Mouse (Mus musculus) bone marrow macrophage, adult 2 months (primary cell): ENCODE results near the gene Prom1. TPM values are rescaled to one million over a fixed set of nuclear protein-coding genes. Genes with fewer than 3 reads are reported as not detected.
"Not testable (repeated sequence)": the region's sequence is repeated elsewhere in the genome, so short reads cannot be mapped to it uniquely, and the experiment has no call there.

Experiments
- H3K27ac ChIP-seq: 2 replicates; pipeline ENCODE4 v1.5.1; 2012; ENCODE audit warnings: low read depth, low read length; ENCODE audit not compliant: insufficient read depth
- H3K4me1 ChIP-seq: 2 replicates; pipeline ENCODE4 v1.6.1; 2012; ENCODE audit warnings: low read length; ENCODE audit not compliant: control insufficient read depth, insufficient read depth
- H3K4me3 ChIP-seq: 2 replicates; pipeline ENCODE4 v1.5.1; 2012; ENCODE audit warnings: mild to moderate bottlenecking, low read length, moderate library complexity; ENCODE audit not compliant: insufficient read depth
- CTCF ChIP-seq: IDR thresholded peaks from 2 replicates; pipeline ENCODE4 v1.5.1; 2012; ENCODE audit warnings: low read depth, mild to moderate bottlenecking, low read length, moderate library complexity
- POLR2A ChIP-seq: IDR thresholded peaks from 2 replicates; pipeline ENCODE4 v1.6.1; 2012; ENCODE audit warnings: mild to moderate bottlenecking, low read depth, low read length, borderline replicate concordance
- polyA plus RNA-seq: library from polyadenylated mRNA; stranded (reverse); fragments of >200 nt; gene quantifications from 2 replicates; pipeline ENCODE4 v1.2.4, GENCODE M21; 2012; ENCODE audit not compliant: missing spikeins, insufficient read depth, insufficient read length

The Prom1 gene
- polyA plus RNA-seq = not detected in 2 replicates

DNA sequence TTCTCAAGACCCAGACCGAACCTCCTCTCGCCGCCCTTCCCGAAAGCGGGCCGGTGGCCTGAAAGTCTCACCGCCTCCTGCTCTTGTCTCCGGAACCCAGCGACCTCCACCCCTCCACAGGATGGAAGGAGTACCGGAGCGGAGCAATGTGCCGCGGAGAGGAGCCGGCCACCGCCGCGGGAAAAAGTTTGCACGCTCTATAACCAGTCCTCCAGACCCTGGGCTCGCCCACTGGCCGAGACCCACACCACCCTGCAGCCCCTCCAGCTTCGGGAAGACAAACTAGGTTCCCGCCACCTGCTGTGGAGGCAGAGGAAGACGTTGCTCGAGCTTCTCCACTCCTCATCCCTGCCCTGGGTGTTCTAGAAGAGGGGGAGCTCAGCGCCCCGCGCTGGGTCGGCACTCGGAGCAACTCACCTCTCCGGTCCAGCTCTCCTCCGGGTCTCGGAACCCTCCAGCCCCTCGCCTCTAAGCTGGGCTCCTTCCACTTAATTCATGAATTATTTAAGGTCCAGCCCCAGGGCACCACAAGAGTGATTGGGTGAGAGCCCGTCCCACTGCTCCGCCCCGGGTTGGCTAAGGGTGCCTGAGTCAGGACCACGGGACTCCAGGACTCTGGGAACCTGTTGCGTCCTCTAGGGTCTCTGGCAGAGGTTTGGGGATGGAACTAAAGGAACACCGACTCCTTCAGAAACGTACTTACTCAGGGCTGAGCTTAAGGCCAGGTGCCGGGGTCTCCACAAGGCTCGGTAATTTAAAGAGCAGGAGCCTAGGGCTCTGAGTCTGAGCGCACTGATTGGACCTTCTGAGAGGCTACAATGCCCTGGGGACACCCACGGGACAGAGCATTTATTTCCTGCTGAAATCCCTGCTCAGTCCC lies at the start of gene Prom1:
TSS of gene Prom1 (minus strand) at position 802 of the 880 bp plus-strand sequence.
- H3K4me3 ChIP-seq = no peak within 1 kb of the TSS
- H3K4me1 ChIP-seq = no peaks in the 10 kb centered on the region
- no peak within 1 kb of the TSS for H3K27ac ChIP-seq
- TF ChIP-seq CTCF (no peak), POLR2A (no peak)

DNA sequence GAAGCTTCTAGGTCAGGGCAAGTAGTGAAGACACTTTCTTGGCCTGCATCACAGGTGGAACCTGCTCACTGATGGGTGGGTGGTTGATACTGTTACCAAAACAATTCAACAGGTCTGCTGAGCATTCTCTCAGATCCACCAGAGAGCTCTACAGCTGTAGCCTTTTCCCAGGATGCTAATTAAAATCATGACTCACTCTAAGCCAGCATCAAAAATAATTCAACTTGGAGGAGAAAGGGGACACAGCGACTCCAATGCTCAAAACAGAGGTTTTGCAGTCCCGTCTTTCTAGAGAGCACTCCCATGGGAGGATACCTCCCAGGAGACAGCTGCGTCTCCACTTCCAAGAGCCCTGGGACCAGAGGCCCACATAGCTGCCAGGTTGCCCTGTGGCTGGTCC lies 45.9 kb upstream of the Prom1 start:
- Histone ChIP-seq H3K27ac (no peak overlapping the region), H3K4me1 (no peaks in the 10 kb centered on the region), H3K4me3 (no peak overlapping the region)
- TF ChIP-seq CTCF = no peak
- TF ChIP-seq POLR2A = no peak

- TF ChIP-seq CTCF = no peak
- TF ChIP-seq POLR2A = no peak
Measured at GRCm38 (mm10) chr5:44146437-44147332, 44.9 kb upstream of the Prom1 start.

DNA sequence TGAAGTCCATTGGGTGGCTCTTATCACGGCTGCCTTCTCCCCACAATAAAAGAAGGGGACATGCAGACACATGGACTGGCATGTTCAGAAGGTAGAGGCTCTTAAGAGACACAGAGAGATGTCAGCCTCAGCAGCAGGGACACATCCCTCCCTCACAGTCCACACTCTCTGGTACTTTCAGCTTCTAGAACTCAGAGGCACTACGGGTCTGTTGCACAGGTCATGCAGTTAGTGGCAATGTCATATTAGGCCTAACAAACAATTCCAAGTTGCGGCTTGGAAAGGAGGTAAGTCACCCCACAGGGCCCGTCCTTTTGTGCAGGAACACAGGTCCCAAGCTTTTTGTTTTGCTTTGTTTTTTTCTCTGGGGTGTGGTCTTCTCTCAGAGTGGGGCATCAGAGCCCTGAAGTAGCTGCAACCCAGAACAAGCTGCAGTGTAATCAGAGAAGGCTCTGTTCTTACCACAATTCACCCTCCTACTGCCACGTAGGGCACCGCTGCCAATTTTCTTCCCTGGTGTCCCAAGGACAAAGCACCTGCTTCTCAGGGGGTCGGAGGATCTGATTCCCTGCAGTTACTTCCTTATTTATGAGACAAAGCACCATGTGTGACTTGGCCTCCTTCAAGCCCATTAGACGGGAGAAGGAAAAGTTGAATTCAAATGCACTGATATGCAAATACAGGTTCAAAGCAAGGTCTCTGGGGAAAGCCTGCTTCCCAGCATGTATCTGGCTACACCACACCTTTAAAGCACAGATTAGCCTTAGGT lies 41.8 kb upstream of the Prom1 start:
- no peak for TF ChIP-seq CTCF
- TF ChIP-seq POLR2A = no peak
- Histone ChIP-seq H3K4me3 (no peak overlapping the region), H3K4me1 (no peaks in the 10 kb centered on the region), H3K27ac (no peak overlapping the region)

More at GRCm38 (mm10) chr5:44146437-44147332, 44.9 kb upstream of the Prom1 start:
- no peak overlapping the region for H3K4me3 ChIP-seq
- H3K27ac ChIP-seq = no peak overlapping the region
- H3K4me1 ChIP-seq = no peaks in the 10 kb centered on the region

DNA sequence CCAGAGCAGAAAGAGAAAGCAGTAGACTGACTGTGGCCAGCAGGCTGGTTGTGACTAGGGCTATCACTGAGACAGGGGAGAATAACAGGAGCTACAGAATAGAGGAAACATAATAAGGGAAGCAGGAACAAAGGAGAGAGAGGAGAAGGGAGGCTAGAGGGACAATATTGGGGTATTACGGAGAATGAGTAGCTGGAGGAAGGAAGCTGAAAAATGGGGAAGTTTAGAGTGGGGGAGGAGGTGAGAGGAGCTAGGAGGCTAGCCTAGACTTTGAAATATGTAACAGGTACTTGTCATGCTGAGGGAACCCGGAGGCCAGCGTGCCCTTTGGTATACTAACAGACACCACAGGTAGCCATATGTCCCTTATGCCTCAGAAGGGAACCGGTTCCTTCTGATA lies 25.7 kb upstream of the Prom1 start:
- TF ChIP-seq POLR2A (no peak), CTCF (no peak)
- H3K4me3 ChIP-seq = no peak overlapping the region
- no peak overlapping the region for H3K27ac ChIP-seq
- no peaks in the 10 kb centered on the region for H3K4me1 ChIP-seq

- H3K4me1 ChIP-seq, H3K27ac ChIP-seq, H3K4me3 ChIP-seq: not testable (repeated sequence)
Measured at GRCm38 (mm10) chr5:44126574-44126973, 24.7 kb upstream of the Prom1 start.

- Histone ChIP-seq H3K4me1 (no peaks in the 10 kb centered on the region), H3K4me3 (no peak overlapping the region), H3K27ac (no peak overlapping the region)
- TF ChIP-seq POLR2A (no peak), CTCF (no peak)
Measured at GRCm38 (mm10) chr5:44121390-44121789, 19.6 kb upstream of the Prom1 start.

DNA sequence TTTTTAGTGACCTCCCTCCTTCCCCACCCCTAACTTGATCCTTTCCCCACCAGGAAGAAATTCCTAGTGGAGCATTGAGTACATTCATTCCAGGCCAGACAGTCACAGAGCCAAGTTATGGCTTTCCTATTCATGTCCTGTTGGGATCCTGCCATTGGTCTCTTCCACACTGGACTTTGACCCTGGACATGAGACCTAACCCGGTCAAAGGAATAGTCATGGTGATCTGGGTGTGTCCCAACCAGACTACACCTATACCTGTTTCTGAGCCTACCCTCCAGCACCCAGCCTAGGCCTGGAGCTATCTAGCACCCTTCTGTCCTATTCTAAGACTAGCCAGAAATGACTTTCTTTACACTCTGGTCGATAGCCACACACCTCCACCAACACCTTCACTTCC lies 11.3 kb upstream of the Prom1 start:
- Histone ChIP-seq H3K4me1 (no peaks in the 10 kb centered on the region), H3K4me3 (no peak overlapping the region), H3K27ac (no peak overlapping the region)
- TF ChIP-seq POLR2A = no peak
- TF ChIP-seq CTCF = no peak

DNA sequence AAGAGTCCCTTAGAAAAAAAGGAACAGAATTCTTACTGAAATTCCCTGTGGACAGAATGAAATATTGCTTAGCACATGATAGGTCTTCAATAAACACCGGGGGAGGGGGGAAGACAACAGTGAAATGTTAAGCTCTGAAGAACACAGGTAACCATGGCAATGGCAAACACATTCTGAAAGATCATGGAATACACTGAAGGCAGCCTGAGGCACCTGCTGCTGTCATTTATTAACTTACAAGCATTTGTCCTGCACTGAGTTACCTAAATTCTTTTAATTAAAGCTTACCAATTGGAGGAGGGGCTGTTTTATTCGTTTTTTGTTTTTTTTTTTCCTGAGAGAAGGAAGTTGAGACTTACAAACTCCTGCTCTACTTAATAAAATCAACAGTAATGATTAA lies 7.3 kb upstream of the Prom1 start:
- H3K4me1 ChIP-seq = no peaks in the 10 kb centered on the region
- TF ChIP-seq CTCF (no peak), POLR2A (no peak)
- no peak overlapping the region for H3K27ac ChIP-seq
- H3K4me3 ChIP-seq = no peak overlapping the region

DNA sequence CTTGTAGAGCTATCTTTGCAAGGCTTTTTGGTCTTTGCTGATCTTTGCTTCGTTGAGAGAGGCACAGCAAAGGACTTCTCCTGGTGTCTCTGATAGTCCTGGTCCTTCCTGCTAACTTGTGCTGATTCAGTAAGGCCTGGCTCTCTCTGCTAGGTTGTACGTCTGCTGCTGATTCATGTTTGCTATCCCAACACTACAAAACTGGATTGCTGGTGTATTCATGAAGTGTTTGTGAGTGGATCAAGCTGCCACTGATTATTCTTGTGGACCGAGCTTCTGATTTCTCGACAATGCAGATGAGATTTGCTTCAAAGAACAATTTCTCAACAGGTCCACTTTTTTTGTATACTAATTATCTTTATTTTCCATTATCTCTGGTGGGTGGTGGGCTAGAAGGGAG lies 6.3 kb upstream of the Prom1 start:
- no peaks in the 10 kb centered on the region for H3K4me1 ChIP-seq
- no peak overlapping the region for H3K4me3 ChIP-seq
- TF ChIP-seq POLR2A = no peak
- TF ChIP-seq CTCF = no peak
- H3K27ac ChIP-seq = no peak overlapping the region
